Mouse (Mus musculus): ENCODE measurements around the gene Chrna1.

- no peak for TF ChIP-seq CTCF (IDR thresholded peaks at IDR 0.05; ENCODE audit: low read depth)
- no peak for TF ChIP-seq EP300 (IDR thresholded peaks at IDR 0.05; ENCODE audit: low read depth)
Observed at GRCm38 (mm10) chr2:73588951-73589350, 8.8 kb upstream of the Chrna1 start.
